Mouse (Mus musculus) brain, embryonic 14.5 days (tissue): Measurements from ENCODE around the gene Ephb2. TPM values are rescaled to one million over a fixed set of nuclear protein-coding genes. Genes with fewer than 3 reads are reported as not detected.
A peak's percentile ranks its signal among the peaks of the same experiment; 100 is the strongest.

Experiments used
- DNase-seq: peaks from one replicate; pipeline ENCODE4 v3.0.0-alpha.2; 2011; ENCODE audit warnings: low read depth
- CTCF ChIP-seq: fragments of 200-500 bp; IDR thresholded peaks from 2 replicates; pipeline ENCODE4 v1.5.1; 2012; ENCODE audit warnings: inconsistent platforms, mild to moderate bottlenecking, moderate library complexity, borderline replicate concordance; ENCODE audit not compliant: insufficient read depth, insufficient read length; ENCODE audit errors: extremely low read depth
- POLR2A ChIP-seq: fragments of 200-500 bp; IDR thresholded peaks from 2 replicates; pipeline ENCODE4 v1.6.1; 2012; ENCODE audit warnings: mild to moderate bottlenecking, inconsistent platforms, borderline replicate concordance; ENCODE audit not compliant: poor library complexity, insufficient read depth, insufficient read length, severe bottlenecking; ENCODE audit errors: extremely low read depth
- polyA plus RNA-seq: library from polyadenylated mRNA; depleted of rRNA; stranded (reverse); fragments of >200 nt; gene quantifications from 2 replicates; pipeline ENCODE4 v1.2.3, GENCODE M21; 2012

The Ephb2 gene
- polyA plus RNA-seq, 1 experiment = 141 TPM

DNA sequence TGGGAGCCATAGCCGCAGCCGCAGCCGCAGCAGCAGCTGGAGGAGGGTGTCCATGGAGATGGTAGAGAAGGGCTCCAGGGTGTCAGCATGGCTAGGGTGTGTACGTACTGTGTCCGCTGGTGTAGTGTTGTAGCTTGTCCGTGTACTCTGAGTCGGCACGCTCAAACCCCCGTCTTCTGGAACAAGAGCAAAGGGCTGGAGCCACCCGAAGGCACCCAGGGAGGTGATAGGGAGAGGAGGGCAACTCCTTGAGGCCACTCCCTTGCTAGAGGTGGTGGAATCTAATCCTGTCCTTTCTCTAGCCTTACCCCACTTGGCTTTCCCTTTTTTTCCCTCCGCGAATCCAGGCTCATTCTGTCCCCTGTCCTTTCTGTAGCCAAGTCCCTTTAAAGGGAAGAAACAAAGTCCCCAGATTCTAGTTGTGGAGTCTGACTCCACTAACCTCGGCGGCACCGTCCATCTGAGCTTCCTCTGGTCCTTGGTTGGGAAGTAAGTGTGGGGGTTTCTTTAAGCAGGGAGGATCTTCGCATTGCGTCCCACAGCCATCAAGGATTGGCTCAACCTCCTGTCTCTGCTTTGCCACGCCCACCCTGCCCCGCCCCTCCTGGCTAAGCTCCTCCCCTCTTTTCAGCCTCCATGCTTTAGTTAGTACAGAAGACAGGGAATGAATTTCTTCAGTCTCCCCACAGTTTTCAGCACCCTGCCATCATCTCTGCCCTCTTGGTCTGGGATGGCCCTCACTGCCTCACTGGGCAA, 163.3 kb downstream of the Ephb2 start:
- no peak for DNase-seq
- TF ChIP-seq CTCF = no peak
- no peak for TF ChIP-seq POLR2A

DNA sequence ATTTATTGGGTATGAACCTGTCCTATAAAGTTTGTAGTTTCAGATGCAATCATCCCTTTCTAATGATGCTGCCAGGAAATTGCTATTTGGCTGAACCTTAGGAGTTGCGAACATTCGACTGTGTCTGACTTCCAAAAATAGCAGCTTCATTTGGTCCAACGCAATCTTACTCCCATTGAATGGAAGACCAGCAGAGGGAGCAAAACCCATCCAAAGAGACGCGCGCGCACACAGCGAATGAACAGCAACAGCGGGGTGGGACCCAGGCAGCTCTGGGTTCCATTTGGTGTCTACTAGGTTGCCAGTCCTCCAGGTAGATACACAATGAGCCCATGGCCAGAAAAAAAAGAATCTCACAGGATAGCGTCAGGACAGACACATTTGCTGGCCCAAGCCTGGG, 168.0 kb downstream of the Ephb2 start:
- DNase-seq = peak; percentile 31
- no peak for TF ChIP-seq POLR2A
- TF ChIP-seq CTCF = peak; percentile 31; the same call in 1 of the 2 replicates

DNA sequence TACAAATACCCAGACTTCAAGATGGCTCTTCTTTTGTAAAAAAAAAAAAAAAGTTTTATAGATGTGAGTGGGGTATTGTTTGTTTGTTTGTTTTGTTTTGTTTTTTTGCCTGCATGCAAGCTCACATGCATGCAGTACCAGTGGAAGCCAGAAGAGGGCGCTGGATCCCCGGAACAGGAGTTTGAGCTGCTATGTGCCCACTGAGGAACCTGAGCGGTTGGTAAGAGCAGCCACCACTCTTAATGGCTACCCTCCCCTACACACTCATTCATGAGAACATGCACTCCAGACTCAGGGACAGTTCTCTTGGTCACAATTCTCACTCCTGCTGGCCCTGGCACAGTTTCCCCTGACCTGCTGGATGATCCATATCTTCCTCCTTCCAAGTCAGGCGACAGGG, 169.8 kb downstream of the Ephb2 start:
- DNase-seq = no peak

DNA sequence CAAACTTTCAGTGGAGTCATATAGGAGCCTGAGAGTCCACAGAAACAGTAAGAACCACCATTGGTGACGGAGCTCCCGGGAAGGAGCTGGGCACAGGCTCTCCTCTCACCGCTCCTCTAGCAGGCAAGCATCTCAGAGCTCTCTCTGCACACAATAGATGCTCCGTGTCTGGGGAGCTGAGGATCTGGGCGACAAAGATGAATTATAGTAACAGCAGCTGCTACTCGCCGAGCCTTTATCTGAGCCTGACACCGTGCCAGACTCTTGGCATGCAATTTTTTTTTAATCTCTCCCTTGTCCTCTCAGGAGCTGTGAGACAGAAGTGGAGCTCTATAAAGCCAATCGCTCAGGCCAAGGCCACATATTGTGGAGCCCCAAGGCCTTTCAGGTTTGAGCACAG, 170.7 kb downstream of the Ephb2 start:
- DNase-seq = peak; percentile 88
- TF ChIP-seq CTCF = no peak
- TF ChIP-seq POLR2A = no peak

More for the DNA sequence above, 169.8 kb downstream of the Ephb2 start:
- peak; percentile 64 for TF ChIP-seq CTCF
- TF ChIP-seq POLR2A = no peak

DNA sequence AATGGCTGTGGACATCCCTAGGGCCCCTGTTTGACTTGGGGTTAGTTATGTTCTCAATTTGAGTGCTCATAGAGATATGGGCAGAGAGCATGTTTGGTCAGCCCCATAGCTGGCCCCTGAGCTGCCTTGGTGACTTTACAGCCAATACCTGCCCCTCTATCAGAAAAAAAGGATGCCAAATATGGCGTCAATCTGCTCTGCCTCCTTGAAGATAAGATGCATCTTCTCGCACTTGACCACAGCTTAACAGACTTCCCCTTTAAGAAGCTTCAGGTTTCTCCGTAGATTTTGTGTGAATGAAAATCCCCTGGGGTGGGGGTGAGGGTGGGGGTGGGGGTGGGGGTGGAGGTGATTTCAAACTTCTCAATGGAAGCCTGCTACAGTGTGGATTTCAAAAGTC, 177.9 kb downstream of the Ephb2 start:
- TF ChIP-seq CTCF = no peak
- TF ChIP-seq POLR2A = no peak
- no peak for DNase-seq

DNA sequence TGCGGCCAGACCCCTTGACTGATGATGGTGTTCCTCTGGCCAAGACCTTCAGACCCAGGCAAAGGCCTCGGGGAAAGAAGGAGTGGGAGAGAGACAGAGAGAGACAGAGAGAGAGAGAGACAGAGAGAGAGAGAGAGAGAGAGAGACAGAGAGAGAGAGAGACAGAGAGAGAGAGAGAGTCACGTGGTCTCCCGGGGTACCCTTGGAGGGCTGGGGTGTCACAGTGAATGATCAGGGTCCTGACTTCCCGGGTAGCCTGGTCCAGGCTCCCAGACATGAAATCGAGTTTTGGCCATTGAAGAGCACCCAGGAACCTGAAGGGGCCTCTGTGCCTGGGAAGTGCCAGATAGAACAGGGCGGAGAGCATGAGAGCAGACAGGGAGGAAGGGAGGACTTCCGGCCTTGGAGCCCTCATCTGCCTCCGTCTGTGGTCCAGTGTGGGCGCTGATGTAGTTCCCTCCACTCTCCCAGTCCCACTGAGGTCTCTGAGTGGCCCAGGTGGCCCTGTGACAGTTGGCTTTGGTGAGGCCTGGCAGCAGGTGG, 182.0 kb downstream of the Ephb2 start:
- no peak for DNase-seq
- TF ChIP-seq POLR2A = no peak
- no peak for TF ChIP-seq CTCF

DNA sequence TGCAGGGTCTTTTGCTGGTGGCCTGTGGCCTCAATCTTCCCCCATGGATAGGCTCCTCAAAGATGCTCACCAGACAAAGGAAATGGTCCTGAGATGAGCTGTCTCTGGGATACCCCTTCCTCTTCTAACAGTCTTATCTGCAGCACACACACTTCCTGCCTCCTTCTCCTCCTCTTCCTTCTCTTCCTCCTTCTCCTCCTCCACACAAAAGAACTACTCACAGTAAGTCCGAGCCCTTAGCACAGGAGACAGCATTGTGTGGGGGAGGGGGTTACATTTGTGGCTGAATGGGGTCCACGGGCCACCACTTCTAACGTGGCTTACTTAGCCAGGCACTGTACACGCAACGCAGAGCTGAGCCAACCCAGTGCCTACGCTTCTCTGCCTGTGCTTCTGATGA, 182.8 kb downstream of the Ephb2 start:
- TF ChIP-seq CTCF = no peak
- no peak for TF ChIP-seq POLR2A
- peak; percentile 15 for DNase-seq

DNA sequence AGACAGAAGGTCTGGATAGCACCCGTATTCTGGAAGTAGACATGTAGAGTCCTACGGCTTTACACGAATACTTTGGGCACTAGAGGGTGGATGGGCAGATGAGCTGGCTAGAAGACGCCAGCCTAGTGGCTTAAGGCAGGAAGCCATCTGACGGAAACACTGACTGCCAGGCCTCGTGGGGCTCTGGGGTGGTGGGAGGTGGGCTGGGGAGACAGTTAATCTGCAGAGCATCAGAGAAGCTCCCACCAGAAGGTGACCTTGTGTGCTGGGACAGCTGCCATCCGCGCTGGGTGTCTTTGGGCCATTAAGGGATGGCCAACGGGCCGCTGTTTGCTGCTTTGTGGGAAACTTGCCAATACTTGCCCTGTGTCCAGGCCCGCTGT, 183.3 kb downstream of the Ephb2 start:
- TF ChIP-seq POLR2A = no peak
- no peak for TF ChIP-seq CTCF
- no peak for DNase-seq

DNA sequence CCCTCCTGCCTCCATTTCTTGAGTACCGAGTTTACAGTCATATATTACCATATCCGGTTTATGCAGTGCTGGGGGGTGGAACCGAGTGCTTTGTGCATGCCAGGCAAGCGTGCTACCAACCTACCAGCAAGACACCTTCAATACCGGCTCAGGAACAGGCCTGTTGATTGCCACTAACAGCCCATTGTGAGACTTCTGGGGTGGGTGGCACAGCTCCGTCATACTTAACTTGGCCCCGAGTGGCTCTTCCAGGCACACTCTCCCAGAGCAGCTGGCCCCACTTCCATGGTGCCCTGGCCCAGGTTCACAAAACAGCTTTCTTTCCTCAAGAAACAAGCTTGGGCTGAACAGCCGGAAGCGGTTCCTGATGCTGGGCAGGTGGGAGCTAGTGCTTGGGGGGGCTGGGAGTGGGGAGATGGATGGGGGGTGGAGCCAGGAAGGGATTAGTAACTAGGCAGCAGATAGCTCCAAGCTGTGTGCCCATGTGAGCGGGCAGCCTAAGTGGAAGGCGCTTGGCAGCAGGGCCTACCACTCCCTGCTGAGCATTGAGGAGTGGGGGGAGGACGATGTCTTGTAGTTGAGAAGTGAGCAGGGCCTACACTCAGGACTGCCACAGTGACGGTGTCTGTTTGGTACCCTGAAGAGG, 183.8 kb downstream of the Ephb2 start:
- peak; percentile 92 for DNase-seq
- no peak for TF ChIP-seq CTCF
- no peak for TF ChIP-seq POLR2A

DNA sequence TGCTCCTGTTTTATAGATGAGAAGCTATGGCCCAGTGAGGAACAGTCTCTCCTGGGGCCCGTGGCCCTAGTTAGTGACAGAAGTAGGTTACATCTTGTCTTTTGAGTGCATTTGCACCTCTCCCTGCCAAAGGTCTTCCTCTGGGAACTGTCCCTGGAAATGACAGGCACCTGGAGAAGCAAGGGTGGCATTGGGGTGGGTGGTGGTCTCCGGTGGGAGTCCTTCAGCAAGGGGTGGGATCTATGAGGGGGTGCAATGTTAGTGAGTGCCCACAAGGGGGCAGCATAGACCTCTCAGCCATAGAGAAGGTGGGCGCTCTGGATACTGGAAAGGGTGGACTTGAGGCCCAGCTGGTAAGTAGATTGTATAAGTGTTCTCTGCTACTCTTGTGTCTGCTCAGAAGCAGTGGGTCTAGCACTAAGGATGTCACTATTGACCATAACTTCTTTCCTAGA, 184.4 kb downstream of the Ephb2 start:
- DNase-seq = peak; percentile 86
- TF ChIP-seq CTCF = peak; percentile 94
- no peak for TF ChIP-seq POLR2A

DNA sequence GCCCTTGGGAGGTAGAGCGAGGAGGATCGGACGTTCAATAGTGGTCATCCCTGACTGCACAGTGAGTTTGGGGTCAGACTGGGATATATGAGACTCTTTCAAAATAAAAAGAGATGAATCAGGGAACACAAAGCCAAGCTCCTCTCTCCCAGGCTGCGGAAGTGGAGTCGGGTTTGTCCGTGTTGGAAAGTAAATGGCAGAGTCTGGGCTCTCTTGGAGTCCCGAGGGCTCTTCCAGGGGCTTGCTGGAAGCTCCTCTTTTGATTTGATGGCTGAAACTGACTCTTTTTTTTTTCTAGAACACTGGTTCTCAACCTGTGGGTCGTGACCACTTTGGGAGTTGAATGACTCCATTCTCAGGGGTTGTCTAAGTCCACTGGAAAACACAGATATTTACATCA, 185.5 kb downstream of the Ephb2 start:
- TF ChIP-seq CTCF (no peak), POLR2A (no peak)

More for the DNA sequence above, 185.5 kb downstream of the Ephb2 start:
- no peak for DNase-seq
